Mouse (Mus musculus) layer of hippocampus, adult 2 months (tissue): Measurements from ENCODE around the gene Cst6. TPM values are rescaled to one million over a fixed set of nuclear protein-coding genes. Genes with fewer than 3 reads are reported as not detected.

Source experiments
- DNase-seq, 2 experiments: peaks; one replicate each; pipeline ENCODE4 v3.0.0; 2022; ENCODE audit warnings: low spot score in 2 of 2
- H3K27ac ChIP-seq: fragments of 200-600 bp; 2 replicates; pipeline ENCODE4 v1.8.1; 2022
- H3K4me3 ChIP-seq: fragments of 200-600 bp; 2 replicates; pipeline ENCODE4 v1.8.1; 2022; ENCODE audit warnings: mild to moderate bottlenecking
- CTCF ChIP-seq: fragments of 200-600 bp; conservative IDR thresholded peaks from 2 replicates; pipeline ENCODE4 v1.8.1; 2022; ENCODE audit warnings: antibody characterized with exemption, mild to moderate bottlenecking, moderate library complexity
- total RNA-seq, 2 experiments: library from RNA; stranded (reverse); gene quantifications; 2 replicates each; pipeline ENCODE4 v1.2.3; 2021

Cst6 gene
- total RNA-seq, 2 experiments from 2014 or later: 4.6 to 5.9 TPM

DNA sequence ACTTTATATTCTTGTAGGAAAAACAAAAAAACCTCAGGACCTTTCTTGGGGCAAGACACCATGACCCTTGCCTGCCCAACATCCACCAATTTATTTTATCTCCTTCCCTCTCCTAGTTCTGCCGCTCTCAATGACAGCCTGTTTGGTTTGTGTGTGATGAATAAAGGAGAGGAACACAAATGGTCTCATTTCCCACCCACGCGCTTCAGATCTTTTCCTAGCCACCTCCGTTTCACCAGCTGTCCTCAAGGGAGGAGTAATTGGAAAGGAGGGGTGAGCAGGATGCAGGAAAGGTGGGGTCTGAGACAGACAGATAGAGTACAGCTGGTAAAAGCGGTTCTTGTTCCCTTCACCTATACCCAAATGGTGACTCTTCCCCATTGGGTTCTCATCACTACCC, 52.7 kb downstream of the Cst6 start:
- peak overlapping the region; percentile 85 for H3K4me3 ChIP-seq
- TF ChIP-seq CTCF: no peak
- peak overlapping the region; percentile 96 for H3K27ac ChIP-seq
- peak; percentile 71 to 86 for DNase-seq

DNA sequence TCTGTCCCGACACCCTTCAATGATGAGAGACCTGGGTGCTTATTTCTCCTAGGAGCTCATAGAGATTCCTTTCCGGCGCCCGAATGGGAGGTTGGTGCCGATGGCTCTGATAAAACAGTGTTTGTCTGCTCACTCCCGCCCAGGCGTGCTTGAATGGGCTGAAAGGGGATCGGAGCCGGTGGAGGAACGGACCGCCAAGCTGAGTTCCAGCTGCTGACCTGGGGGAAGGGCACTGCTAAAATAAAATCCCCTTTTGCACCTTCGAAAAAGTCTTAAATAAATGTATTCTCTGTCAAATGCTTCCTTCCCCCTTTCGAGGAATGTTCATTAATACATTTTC, 53.7 kb downstream of the Cst6 start:
- H3K4me3 ChIP-seq: peak overlapping the region; percentile 85
- TF ChIP-seq CTCF: no peak
- peak overlapping the region; percentile 96 for H3K27ac ChIP-seq
- no peak for DNase-seq

DNA sequence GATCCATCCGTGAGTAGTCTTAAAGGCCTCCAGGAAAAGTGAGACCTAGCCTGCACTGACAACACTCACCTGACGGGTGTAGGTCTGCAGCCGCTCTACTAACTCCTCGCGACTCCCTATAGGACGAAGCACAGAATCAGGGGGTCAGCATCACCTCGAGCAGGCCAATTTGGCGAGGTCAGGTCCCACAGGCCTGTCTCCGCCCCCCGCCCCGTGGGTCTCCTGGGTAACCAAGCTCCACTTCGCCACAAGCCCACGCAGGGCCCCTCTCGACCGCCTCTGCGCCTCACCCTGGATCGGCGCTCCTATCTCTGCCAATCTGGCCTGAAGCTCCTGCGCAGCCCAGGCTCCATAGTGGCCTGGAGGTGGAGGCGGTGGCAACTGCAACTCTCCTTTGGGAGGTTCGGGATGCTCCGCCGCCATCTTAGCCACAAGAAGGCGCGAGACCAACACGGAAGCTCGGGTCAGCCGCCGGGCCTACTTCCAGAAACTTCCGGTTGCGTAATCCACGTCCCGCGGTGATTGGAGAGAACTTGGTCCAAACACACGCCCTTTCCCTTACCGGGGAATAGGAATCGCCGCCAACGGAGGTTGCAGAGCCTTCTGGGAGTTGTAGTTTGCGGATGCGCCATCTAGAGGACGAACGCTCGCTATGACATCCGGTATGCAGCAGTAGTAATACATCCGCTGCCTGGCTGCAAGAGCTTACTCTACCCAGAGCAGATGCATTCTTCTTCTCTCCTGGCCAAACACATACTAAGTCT, 54.2 kb downstream of the Cst6 start, which contains the start of gene Sf3b2:
Sf3b2 (minus strand) TSS at position 484 of the 764 bp plus-strand sequence.
- peak; percentile 99 to 100 for DNase-seq
- H3K4me3 ChIP-seq: peak within 1 kb of the TSS; percentile 85
- TF ChIP-seq CTCF: peak; percentile 86
- peak within 1 kb of the TSS; percentile 98 for H3K27ac ChIP-seq

Other genes starting within 250 kb of the Cst6 start
- gene Rab1b, start 242.5 kb downstream of the Cst6 start, total RNA-seq: 100 to 1,000 TPM; 156 to 169 TPM
- gene Klc2, start 231.0 kb downstream of the Cst6 start, total RNA-seq: 100 to 1,000 TPM; 223 to 231 TPM
- 10 to 100 TPM; 56.4 to 57.4 TPM for gene Pacs1, start 76.5 kb downstream of the Cst6 start, total RNA-seq
- 100 to 1,000 TPM; 214 to 219 TPM for gene Sf3b2, start 54.1 kb downstream of the Cst6 start, total RNA-seq
- gene Gal3st3, start 51.2 kb downstream of the Cst6 start, total RNA-seq: 100 to 1,000 TPM; 106 to 109 TPM
- gene Catsper1, start 13.8 kb downstream of the Cst6 start, total RNA-seq: not detected
- 10 to 100 TPM; 21.4 to 22.5 TPM for gene Eif1ad, start 17.2 kb upstream of the Cst6 start, total RNA-seq
- 10 to 100 TPM; 81.0 to 86.2 TPM for gene Banf1, start 17.6 kb upstream of the Cst6 start, total RNA-seq
- 100 to 1,000 TPM; 113 to 125 TPM for gene Sart1, start 39.1 kb upstream of the Cst6 start, total RNA-seq
- under 1 TPM; 0.20 to 0.37 TPM for gene Tsga10ip, start 53.0 kb upstream of the Cst6 start, total RNA-seq
- gene Drap1, start 75.4 kb upstream of the Cst6 start, total RNA-seq: 100 to 1,000 TPM; 316 to 335 TPM
- 10 to 100 TPM; 61.9 to 70.7 TPM for gene AI837181, start 75.6 kb upstream of the Cst6 start, total RNA-seq
- not detected for gene Fosl1, start 98.0 kb upstream of the Cst6 start, total RNA-seq
- 10 to 100 TPM; 31.5 to 33.9 TPM for gene Ccdc85b, start 108.3 kb upstream of the Cst6 start, total RNA-seq
- gene Fibp, start 111.0 kb upstream of the Cst6 start, total RNA-seq: 10 to 100 TPM; 87.2 to 89.6 TPM
- under 1 TPM in 1 of 2 experiments, not detected in 1; 0.31 TPM for gene Ctsw, start 118.9 kb upstream of the Cst6 start, total RNA-seq
- 10 to 100 TPM; 13.2 to 14.1 TPM for gene Efemp2, start 124.4 kb upstream of the Cst6 start, total RNA-seq
- 10 to 100 TPM; 40.9 to 42.9 TPM for gene Mus81, start 138.8 kb upstream of the Cst6 start, total RNA-seq
- gene Cfl1, start 140.9 kb upstream of the Cst6 start, total RNA-seq: 1,000 to 10,000 TPM; 1,280 to 1,287 TPM
- 1 to 10 TPM; 6.2 to 9.1 TPM for gene 1700020D05Rik, start 154.2 kb upstream of the Cst6 start, total RNA-seq
- 10 to 100 TPM; 85.9 to 86.6 TPM for gene Snx32, start 161.0 kb upstream of the Cst6 start, total RNA-seq
- gene Ovol1, start 211.1 kb upstream of the Cst6 start, total RNA-seq: not detected
- 1 to 10 TPM; 6.8 to 7.4 TPM for gene Ap5b1, start 218.5 kb upstream of the Cst6 start, total RNA-seq